Mouse (Mus musculus) midbrain, embryonic 11.5 days (tissue): ENCODE measurements around the gene Akt1. TPM values are rescaled to one million over a fixed set of nuclear protein-coding genes. Genes with fewer than 3 reads are reported as not detected.

Experiments
- ATAC-seq: fragments of 200-750 bp; cut with Nextera tagmentation; 2 replicates; pipeline ENCODE4 v1.8.0; 2017; ENCODE audit warnings: moderate TSS enrichment, moderate library complexity; ENCODE audit not compliant: low FRiP score
- DNase-seq: peaks from one replicate; pipeline ENCODE4 v3.0.0; 2015; ENCODE audit warnings: low spot score; ENCODE audit errors: missing footprints
- H3K27ac ChIP-seq: fragments of 300-500 bp; sonication (generic); 2 replicates; pipeline ENCODE4 v1.5.1; 2014; ENCODE audit warnings: low read depth, low read length
- H3K27me3 ChIP-seq: fragments of 300-500 bp; sonication (generic); 2 replicates; pipeline ENCODE4 v1.6.1; 2014; ENCODE audit warnings: mild to moderate bottlenecking, low read length, moderate library complexity, mixed read lengths; ENCODE audit not compliant: control insufficient read depth, insufficient read depth
- H3K36me3 ChIP-seq: fragments of 300-500 bp; sonication (generic); 2 replicates; pipeline ENCODE4 v1.6.1; 2014; ENCODE audit warnings: mild to moderate bottlenecking, low read length, moderate library complexity, mixed read lengths; ENCODE audit not compliant: control insufficient read depth, insufficient read depth
- H3K4me1 ChIP-seq: fragments of 300-500 bp; sonication (generic); 2 replicates; pipeline ENCODE4 v1.6.1; 2014; ENCODE audit warnings: low read length; ENCODE audit not compliant: control insufficient read depth, insufficient read depth
- H3K4me2 ChIP-seq: fragments of 300-500 bp; sonication (generic); 2 replicates; pipeline ENCODE4 v1.6.1; 2014; ENCODE audit warnings: mild to moderate bottlenecking, moderate library complexity
- H3K4me3 ChIP-seq: fragments of 300-500 bp; sonication (generic); 2 replicates; pipeline ENCODE4 v1.5.1; 2014; ENCODE audit warnings: low read depth, low read length
- H3K9ac ChIP-seq: fragments of 300-500 bp; sonication (generic); 2 replicates; pipeline ENCODE4 v1.6.1; 2014; ENCODE audit warnings: low read length
- H3K9me3 ChIP-seq: fragments of 300-500 bp; sonication (generic); 2 replicates; pipeline ENCODE4 v1.6.1; 2016; ENCODE audit warnings: low read length; ENCODE audit not compliant: control insufficient read depth
- WGBS: fragments of 180-500 bp; shearing (Covaris S2); extraction: QIAGEN DNeasy Blood & Tissue Kit; methylation state at CpG from one replicate; pipeline ENCODE4 v1.1.7; 2014; 5-methylcytosine and 5-hydroxymethylcytosine counted together
- polyA plus RNA-seq: library from polyadenylated mRNA; unstranded; fragments of >200 nt; fragmentation: Nextera tagmentation; extraction: Ambion mirVana; gene quantifications from 2 replicates; pipeline ENCODE4 v1.2.1, GENCODE M21; 2014

The Akt1 gene
- polyA plus RNA-seq, 1 experiment from 2014 or later: 82.6 TPM

DNA sequence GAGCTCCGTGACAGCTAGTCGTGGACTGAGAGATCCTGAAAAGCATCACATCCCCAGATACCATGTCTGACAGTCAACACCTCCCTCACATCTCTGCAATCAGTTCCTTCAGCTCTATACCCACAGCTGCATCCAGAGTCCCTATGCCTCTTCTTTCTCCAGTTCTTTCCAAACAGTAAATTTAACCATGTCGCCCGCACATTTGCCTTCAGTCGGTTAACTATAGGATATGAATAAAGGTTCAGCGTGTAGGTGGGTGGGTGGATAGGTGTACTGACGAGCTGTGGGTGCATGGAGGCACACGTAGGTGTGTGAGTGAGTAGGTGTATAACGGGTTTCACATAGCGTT is 19.4 kb upstream of the Akt1 start:
- H3K4me3 ChIP-seq: peak overlapping the region; percentile 69
- H3K4me1 ChIP-seq: peaks cover 12% of the 10 kb centered on the region
- 84% methylated on average over 10 of the region's 10 CpGs for WGBS
- no peaks in the 10 kb centered on the region for H3K9me3 ChIP-seq
- peak overlapping the region; percentile 94 for H3K9ac ChIP-seq
- H3K36me3 ChIP-seq: no peaks in the 10 kb centered on the region
- peak overlapping the region; percentile 96 for H3K4me2 ChIP-seq
- no peaks in the 10 kb centered on the region for H3K27me3 ChIP-seq
- DNase-seq (no peak), ATAC-seq (no peak)
- H3K27ac ChIP-seq: no peak overlapping the region; the same call in 1 of the 2 replicates

DNA sequence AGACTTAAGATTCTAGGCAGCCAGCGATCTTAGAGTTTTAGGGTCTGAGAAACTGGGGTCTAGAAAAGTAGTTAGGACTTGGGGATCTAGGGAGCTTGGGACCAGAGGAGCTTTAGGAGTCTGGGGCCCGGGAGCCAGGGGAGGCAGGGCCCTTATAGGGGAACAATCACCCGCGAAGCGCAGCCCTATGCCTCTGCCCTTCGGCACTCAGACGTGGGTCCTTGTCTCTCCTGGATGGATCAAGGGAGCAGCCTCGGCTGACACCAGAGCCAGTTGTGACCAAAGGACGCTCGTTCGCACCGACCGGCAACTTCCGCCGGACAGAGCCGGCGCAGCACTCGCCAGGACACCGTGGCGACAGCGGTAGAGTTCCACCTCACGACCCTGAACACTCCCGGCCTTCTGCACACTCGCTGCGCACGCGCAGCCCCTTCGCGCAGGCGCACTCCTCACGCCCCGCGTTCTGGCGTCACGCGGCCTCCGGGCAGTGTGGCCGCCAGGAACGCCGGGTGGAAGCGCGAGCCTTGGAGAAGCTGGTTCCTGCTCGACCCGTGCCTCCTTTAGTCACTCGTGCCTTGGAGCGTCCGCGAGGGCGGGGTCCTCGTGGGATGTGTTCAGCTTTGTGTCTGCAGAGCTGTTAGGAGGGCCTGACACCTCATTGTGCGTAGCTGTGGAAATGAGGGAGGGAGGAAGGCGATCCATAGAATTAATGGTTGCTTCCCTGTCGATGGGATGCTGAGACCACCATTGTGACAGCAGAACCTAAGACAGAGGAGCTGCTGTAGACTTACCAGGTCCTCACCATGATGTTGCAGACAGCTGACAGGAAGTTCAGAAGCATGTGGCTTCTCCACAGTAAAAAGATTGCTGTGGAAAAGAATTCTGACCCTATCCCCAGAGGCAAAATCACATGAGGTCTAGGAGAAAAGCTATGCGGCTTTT is 18.8 kb upstream of the Akt1 start:
- peak; percentile 96 for ATAC-seq
- peaks cover 12% of the 10 kb centered on the region for H3K4me1 ChIP-seq
- peak; percentile 100 for DNase-seq
- peak overlapping the region; percentile 96 for H3K4me2 ChIP-seq
- 3% methylated on average over 54 of the region's 54 CpGs for WGBS
- H3K36me3 ChIP-seq: no peaks in the 10 kb centered on the region
- peak overlapping the region; percentile 94 for H3K9ac ChIP-seq
- no peaks in the 10 kb centered on the region for H3K27me3 ChIP-seq
- no peaks in the 10 kb centered on the region for H3K9me3 ChIP-seq
- peak overlapping the region; percentile 62; the same call in 1 of the 2 replicates for H3K27ac ChIP-seq
- peak overlapping the region; percentile 69 for H3K4me3 ChIP-seq

DNA sequence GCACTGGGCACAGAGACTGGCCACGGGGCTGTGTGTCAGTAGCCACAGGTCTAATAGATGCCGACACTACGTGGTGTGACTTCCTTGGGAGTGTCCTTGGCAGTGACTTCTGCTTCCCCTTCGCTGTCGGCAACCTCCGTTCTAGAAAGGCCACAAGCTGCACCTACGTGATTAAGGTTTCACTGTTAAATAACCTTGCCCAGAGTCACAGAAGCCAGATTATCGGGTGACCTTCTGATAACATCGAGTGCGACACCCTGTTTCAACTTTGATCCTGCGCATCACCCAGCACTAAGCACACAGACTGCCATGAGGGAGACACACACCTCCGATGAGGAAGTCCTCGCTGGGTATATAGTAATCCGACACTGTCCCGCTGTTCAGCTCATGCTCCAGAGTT is 13.8 kb upstream of the Akt1 start:
- ATAC-seq: no peak
- 84% methylated on average over 15 of the region's 15 CpGs for WGBS
- Histone ChIP-seq H3K9ac (no peak overlapping the region), H3K27ac (no peak overlapping the region), H3K27me3 (no peaks in the 10 kb centered on the region), H3K9me3 (no peaks in the 10 kb centered on the region), H3K4me2 (no peak overlapping the region), H3K4me3 (no peak overlapping the region), H3K36me3 (no peaks in the 10 kb centered on the region), H3K4me1 (peaks cover 7% of the 10 kb centered on the region)
- no peak for DNase-seq

DNA sequence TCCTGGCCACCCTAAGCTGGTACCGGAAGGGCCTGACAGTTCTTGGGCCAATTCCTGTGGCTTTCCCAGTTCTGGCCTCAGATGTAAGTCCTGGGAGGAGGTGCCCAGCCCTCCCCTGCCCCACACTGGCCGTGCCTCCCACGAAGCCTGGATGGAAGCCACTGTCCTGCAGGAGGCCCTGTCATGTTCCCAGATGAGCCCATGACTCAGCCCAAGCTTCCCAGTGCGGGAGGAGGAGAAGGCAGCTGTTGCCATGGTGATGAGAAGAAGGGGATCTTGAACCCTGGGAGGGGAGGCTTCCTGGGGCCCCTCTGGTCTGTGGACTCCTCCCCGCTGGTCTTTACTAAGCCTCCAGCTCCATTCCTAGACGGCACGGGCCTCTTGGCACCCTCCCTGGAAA is 8.7 kb upstream of the Akt1 start:
- Histone ChIP-seq H3K4me1 (peaks cover 8% of the 10 kb centered on the region; the same call in 1 of the 2 replicates), H3K9me3 (no peaks in the 10 kb centered on the region), H3K4me3 (no peak overlapping the region), H3K9ac (no peak overlapping the region), H3K4me2 (no peak overlapping the region), H3K27ac (no peak overlapping the region), H3K27me3 (peaks cover 17% of the 10 kb centered on the region), H3K36me3 (no peaks in the 10 kb centered on the region)
- DNase-seq (no peak), ATAC-seq (no peak)
- WGBS: 42% methylated on average over 7 of the region's 7 CpGs

DNA sequence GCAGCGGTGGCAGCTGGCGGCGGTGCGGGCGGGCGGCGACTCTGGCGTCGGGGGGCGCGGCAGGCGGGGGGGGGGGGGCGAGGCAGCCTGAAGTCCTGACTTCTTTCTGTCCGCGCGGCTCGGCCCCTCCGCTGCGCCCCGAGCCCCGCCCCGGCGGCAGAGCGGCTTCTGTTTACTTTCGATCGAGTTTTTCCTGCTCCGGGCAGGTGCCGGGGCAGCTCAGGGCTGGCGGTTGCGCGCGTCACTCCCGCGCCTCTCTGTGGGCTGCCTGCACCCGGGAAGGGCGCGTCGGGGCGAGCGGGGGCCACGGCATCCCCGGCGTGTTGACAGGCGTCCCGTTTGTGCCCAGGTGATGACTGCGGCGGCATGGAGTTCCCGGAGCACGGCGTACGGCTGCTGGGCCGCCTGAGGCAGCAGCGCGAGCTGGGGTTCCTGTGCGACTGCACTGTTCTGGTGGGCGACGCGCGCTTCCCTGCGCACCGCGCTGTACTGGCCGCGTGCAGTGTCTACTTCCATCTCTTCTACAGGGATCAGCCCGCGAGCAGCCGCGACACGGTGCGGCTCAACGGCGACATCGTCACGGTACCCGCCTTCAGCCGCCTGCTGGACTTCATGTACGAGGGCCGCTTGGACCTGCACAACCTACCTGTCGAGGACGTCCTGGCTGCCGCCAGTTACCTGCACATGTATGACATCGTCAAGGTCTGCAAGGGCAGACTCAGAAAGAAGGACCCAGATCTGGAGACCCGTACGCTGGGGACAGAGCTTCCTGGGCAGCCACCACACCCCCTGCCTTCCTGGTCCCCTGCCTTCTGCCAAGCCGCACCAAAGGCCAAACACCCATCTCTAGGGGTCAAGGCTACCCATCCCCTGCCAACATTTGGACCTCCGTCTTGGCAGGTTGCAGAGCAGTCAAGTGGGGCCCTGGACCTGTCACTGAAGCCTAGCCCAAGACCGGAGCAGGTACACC is 4.6 kb upstream of the Akt1 start:
- Histone ChIP-seq H3K4me3 (peak overlapping the region; percentile 55), H3K4me1 (peaks cover 21% of the 10 kb centered on the region), H3K27me3 (peaks cover 25% of the 10 kb centered on the region), H3K9me3 (no peaks in the 10 kb centered on the region), H3K27ac (peak overlapping the region; percentile 3; the same call in 1 of the 2 replicates), H3K36me3 (no peaks in the 10 kb centered on the region), H3K4me2 (peak overlapping the region; percentile 85), H3K9ac (peak overlapping the region; percentile 74)
- peak; percentile 92 for DNase-seq
- 4% methylated on average over 75 of the region's 87 CpGs for WGBS
- ATAC-seq: peak; percentile 19

DNA sequence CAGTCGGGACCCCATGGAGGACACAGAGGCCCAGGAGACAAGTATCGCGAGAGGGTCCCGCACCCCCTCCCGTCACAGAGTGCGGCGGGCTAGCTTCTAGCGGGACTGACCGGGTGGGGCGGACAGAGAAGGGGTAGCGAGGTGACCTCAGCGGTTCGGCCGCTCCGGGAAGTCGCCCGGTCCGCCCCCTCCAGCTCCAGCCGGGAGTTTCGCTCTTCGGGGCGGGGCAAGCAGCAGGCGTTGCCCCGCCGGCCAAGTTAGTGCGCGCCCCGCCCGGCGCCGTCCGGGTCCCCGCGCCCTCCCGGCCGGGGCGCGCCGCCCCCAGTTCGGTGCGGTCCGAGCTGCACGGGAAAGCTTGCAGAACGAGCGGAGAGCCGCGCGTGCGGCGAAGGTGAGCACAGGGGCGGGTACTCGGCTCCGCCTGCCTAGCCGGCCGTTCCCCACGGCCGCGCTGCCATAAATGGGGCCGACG is 3.9 kb upstream of the Akt1 start, which contains the start of gene Zbtb42:
Zbtb42 (plus strand) TSS at position 274 of the 472 bp plus-strand sequence.
- peaks cover 21% of the 10 kb centered on the region for H3K4me1 ChIP-seq

DNA sequence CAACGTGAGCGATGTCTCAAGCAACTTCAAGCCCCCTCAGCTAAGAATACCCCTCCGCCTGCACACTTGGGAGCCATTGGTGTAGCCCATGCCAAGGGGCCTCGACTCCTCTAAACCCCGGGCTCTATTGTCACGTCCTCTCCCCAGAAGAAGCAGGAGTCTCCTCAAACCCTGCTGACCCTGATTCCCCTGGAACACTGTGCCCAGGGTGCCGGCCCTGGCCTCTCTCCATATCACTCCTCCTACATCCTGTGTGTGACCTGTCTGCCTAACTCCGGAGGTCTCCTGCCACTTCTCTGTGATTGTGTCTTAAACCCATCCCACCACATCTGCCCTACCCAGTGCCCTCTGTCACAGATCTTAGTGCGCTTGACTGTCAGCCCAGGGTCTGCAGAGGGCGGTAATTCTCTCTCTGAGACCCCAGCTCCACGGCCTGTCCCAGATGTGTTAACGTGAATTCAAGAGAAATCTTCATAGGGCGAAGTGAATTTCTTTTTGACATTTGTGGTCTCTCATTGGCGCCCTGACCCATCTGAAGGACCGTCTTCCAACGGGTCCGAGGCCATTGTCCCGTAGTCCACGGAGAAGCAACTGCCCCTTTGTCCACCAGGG is 3.4 kb upstream of the Akt1 start:
- peaks cover 25% of the 10 kb centered on the region for H3K27me3 ChIP-seq

More for the DNA sequence above, 3.9 kb upstream of the Akt1 start, which contains the start of gene Zbtb42:
- WGBS: under 1% methylated on average over 58 of the region's 60 CpGs
- no peaks in the 10 kb centered on the region for H3K36me3 ChIP-seq
- peak within 1 kb of the TSS; percentile 74 for H3K9ac ChIP-seq
- H3K27me3 ChIP-seq: peaks cover 25% of the 10 kb centered on the region
- H3K9me3 ChIP-seq: no peaks in the 10 kb centered on the region
- peak within 1 kb of the TSS; percentile 85 for H3K4me2 ChIP-seq
- H3K4me3 ChIP-seq: peak within 1 kb of the TSS; percentile 55
- ATAC-seq: peak; percentile 65
- peak within 1 kb of the TSS; percentile 3 for H3K27ac ChIP-seq
- no peak for DNase-seq

DNA sequence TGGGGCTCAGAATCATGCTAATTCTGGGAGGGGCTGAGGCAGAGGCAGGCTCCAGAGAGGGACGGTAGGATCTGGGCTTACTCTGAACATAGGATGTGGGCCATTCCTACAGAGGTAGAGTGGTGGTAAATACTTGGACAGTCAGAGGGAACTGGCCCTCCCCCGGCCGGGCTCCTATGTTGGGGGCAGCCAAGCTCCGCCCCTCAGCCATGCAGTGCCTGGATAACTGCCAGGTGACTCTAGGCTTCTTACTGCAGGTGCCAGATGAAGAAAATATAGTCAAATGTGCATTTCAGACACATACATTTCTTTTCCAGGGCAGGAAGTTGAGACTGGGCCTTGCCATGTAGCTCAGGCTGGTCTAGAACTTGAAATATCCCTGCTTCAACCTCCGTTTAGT is 2.4 kb upstream of the Akt1 start:
- Histone ChIP-seq H3K4me1 (peaks cover 32% of the 10 kb centered on the region), H3K27me3 (peaks cover 25% of the 10 kb centered on the region)
- no peak for DNase-seq

More for the DNA sequence above, 3.4 kb upstream of the Akt1 start:
- peak overlapping the region; percentile 85 for H3K4me2 ChIP-seq
- DNase-seq (peak; percentile 98), ATAC-seq (peak; percentile 3; the same call in 1 of the 2 replicates)
- H3K9ac ChIP-seq: peak overlapping the region; percentile 74
- peak overlapping the region; percentile 55 for H3K4me3 ChIP-seq
- H3K9me3 ChIP-seq: no peaks in the 10 kb centered on the region
- H3K4me1 ChIP-seq: peaks cover 23% of the 10 kb centered on the region
- no peak overlapping the region for H3K27ac ChIP-seq
- H3K36me3 ChIP-seq: no peaks in the 10 kb centered on the region
- 19% methylated on average over 19 of the region's 19 CpGs for WGBS

More for the DNA sequence above, 2.4 kb upstream of the Akt1 start:
- Histone ChIP-seq H3K36me3 (no peaks in the 10 kb centered on the region), H3K4me3 (no peak overlapping the region), H3K9ac (no peak overlapping the region), H3K27ac (no peak overlapping the region), H3K4me2 (no peak overlapping the region), H3K9me3 (no peaks in the 10 kb centered on the region)
- WGBS: 71% methylated on average over 5 of the region's 5 CpGs
- ATAC-seq: no peak
